Mouse (Mus musculus) mouse embryonic stem cell (cell line): ENCODE measurements around the gene Asgr1.

Experiments
- in situ Hi-C, 2 experiments: fragments of 300-500 bp; cut with MboI; formaldehyde crosslinking; loops; 1 replicate in 1 of 2; 3 replicates in 1 of 2; pipeline ENCODE4 v1.14.3; 2019 to 2020; ENCODE audit warnings: low sequenced_read_pairs in 2 of 2, low pct_unique_long_range_greater_than_20kb in 1 of 2, mixed read lengths in 1 of 2; ENCODE audit not compliant: unreplicated experiment in 1 of 2

Gene Asgr1

GRCm38 (mm10) chr11:70097396-70097795 is 43.5 kb downstream of the Asgr1 start:
- in situ Hi-C loops: no loop called here

- in situ Hi-C loops: no loop called here
These were observed 45.2 kb downstream of the Asgr1 start for GRCm38 (mm10) chr11:70099102-70099501.

GRCm38 (mm10) chr11:70099809-70100208 is 45.9 kb downstream of the Asgr1 start:
- in situ Hi-C loops: no loop called here

GRCm38 (mm10) chr11:70103701-70104315 is 49.9 kb downstream of the Asgr1 start:
- in situ Hi-C loops: no loop called here

GRCm38 (mm10) chr11:70107085-70107484 is 53.2 kb downstream of the Asgr1 start:
- in situ Hi-C loops: loop anchor here in 1 of 2 experiments (5.0 kb wide), 1 partner anchor 55 kb away; the partner anchor contains the start of gene Asgr1
